Mouse (Mus musculus): ENCODE measurements at regions not wholly inside any gene's neighbourhood (a gene's known extent, or its start where the extent isn't known, plus 50 kb on each side); places are given as distances from the start of the nearest gene placed in this dataset.

DNA sequence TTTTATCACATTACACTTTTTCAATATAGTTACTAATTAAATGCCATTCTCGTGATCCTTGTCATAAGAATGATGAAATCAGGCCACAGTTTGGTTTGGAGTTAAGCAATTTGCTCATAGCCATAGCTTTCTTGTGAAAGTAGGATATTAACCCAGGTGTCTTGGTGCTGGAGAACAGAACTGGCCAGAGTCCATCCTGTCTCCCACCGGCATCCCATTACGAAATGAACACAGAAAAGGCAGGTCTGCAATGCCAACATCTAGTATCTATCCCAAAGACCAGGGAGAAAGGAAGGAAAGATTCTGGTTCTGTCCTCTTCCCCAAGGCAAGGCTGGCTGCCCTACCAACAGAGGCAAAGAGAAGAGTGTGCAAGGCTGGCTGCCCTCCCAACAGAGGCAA, 61.6 kb upstream of the Avpr1a start:
- no peak for TF ChIP-seq CTCF (IDR thresholded peaks at IDR 0.05)
- in situ Hi-C loops (cut with MboI; ENCODE audit: low pct_unique_long_range_greater_than_20kb): no loop called here
- ChIA-PET CTCF (no interaction called here), POLR2A (no interaction called here)
- DNase-seq (ENCODE audit: low read depth, low spot score): no peak
- no peak for ATAC-seq
- peaks cover 9% of the 10 kb centered on the region for H3K27me3 ChIP-seq

DNA sequence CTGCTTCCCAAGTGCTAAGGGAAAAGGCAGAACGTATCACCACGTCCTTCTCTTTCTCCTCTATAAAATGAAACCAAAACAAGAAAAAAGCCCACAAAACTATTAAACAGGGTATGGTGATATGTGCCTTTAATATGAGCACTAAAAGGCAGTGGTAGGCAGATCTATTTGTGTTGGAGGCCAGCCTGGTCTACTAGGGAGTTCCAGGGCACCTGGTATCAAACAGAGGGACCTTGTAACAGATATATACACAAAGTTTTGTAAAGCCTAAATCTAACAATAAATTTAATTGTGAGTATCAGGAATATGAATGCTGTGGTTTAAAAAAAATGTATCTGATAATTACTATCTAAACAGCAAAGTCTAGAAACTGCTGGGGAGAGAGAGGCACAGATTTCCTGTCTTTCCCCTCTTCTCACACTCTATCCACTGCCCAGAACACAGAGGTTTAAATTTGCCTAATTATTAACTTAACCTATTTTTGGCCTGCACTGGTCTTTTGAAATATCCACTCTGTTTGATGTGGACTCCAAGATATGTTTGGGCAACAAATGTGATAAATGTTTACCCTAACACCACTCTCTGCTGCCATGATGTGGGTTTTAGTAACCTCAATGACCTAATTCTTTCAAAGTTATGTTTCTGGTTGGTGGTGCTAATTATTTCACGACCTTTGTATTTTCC, 68.5 kb upstream of the Avpr1a start:
- CTCF ChIA-PET: no interaction called here
- peak; percentile 35 for ATAC-seq

DNA sequence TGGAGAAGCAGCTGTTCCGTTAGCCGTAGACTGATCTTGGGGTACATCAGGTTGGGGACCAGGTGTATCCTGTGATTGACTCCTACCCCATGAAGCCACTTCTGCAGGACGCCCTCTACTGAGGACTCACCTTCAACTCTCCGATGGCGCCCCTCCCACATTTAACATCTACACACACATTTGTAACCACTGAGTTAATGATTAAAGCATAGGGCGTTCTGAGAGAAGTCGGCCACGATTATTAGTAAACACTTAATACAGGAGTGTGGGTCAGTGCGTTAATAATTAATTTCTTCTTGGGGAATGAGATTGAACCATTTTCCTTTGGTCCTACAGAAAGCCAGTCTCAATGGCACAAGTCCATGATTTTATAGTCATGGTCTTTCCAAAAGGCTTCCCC, 105.0 kb upstream of the Avpr1a start:
- POLR2A ChIA-PET: no interaction called here
- peaks cover 3% of the 10 kb centered on the region for H3K27me3 ChIP-seq
- no peak for TF ChIP-seq CTCF (IDR thresholded peaks at IDR 0.05)
- CTCF ChIA-PET: no interaction called here
- in situ Hi-C loops (cut with MboI; ENCODE audit: low pct_unique_long_range_greater_than_20kb): loop anchor here (5.0 kb wide), 1 partner anchor 184 kb away; no protein-coding TSS in a partner anchor
- DNase-seq (ENCODE audit: low read depth, low spot score): no peak
- ATAC-seq: no peak

More for the DNA sequence above, 68.5 kb upstream of the Avpr1a start:
- H3K27me3 ChIP-seq: no peaks in the 10 kb centered on the region
- POLR2A ChIA-PET: no interaction called here
- TF ChIP-seq CTCF (IDR thresholded peaks at IDR 0.05): no peak
- DNase-seq (ENCODE audit: low read depth, low spot score): peak; percentile 25
- in situ Hi-C loops (cut with MboI; ENCODE audit: low pct_unique_long_range_greater_than_20kb): no loop called here

DNA sequence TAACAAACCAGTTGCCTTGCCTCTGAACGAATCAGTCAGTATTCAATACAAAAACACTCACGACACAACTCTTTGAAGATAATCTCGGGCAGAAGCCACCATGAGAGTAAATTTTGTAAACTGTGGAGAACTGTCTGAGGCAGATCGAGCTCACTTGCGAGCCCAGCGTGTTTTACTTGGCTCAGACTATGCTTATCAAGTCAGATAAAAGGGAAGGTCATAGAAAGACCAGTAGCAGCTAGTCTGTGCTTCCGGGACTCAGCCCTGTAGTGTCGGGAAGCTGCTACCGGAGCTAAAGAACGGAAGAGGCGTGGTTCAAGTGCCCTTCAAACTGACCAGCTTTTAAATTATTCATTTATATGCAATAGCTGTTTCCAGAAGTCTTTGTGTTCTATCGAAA, 105.9 kb upstream of the Avpr1a start:
- TF ChIP-seq CTCF (IDR thresholded peaks at IDR 0.05): no peak
- DNase-seq (ENCODE audit: low read depth, low spot score) (no peak), ATAC-seq (no peak)
- CTCF ChIA-PET: no interaction called here
- POLR2A ChIA-PET: no interaction called here
- in situ Hi-C loops (cut with MboI; ENCODE audit: low pct_unique_long_range_greater_than_20kb): loop anchor here (5.0 kb wide), 1 partner anchor 185 kb away; no protein-coding TSS in a partner anchor
- H3K27me3 ChIP-seq: peaks cover 3% of the 10 kb centered on the region

DNA sequence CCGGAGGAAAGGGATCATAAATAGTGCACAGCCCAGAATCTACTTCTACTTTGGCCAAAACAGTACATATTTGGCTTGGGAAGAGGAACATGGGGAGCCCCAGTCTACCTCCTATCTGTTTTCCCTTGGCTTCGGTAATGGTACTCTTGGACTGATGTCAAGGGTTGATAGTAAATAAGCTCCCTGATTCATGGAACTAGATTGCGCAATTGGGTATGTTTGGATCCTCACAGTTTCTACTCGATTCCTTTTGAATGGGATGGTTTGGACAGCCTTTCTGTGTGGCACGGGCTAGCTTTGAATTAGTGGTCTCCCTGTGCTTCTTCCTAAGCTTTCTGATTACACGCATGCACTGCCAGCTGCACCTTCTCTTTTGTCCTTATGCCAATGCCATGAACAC, 121.4 kb upstream of the Avpr1a start:
- ATAC-seq: no peak
- no peak for TF ChIP-seq CTCF (IDR thresholded peaks at IDR 0.05)
- H3K27me3 ChIP-seq: peaks cover 3% of the 10 kb centered on the region
- no peak for DNase-seq (ENCODE audit: low read depth, low spot score)
- POLR2A ChIA-PET: no interaction called here
- in situ Hi-C loops (cut with MboI; ENCODE audit: low pct_unique_long_range_greater_than_20kb): no loop called here
- CTCF ChIA-PET: interaction anchor here (1.1 kb wide), 1 partner anchor 12 kb away, joined by 3 read pairs; no protein-coding TSS in a partner anchor

DNA sequence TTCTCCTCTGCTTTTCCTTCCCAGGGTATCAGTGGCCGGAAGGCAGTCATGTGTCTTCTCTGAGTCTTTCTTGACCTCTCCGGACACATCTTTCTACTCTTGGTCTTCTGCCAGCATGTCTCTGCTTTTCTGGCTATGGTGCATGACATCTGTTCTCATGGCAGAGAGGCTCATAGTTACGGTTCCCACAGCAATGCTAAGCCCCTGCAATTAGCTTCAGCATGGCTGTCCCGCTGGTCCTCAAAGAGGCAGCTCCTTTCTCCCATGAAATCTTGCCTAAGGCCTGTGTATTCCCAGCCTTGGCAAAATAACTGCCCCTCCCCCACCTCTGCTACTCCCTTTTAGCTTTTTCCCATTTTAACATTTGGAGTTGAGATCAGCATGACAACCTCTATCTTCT, 129.4 kb upstream of the Avpr1a start:
- H3K27me3 ChIP-seq: peaks cover 3% of the 10 kb centered on the region
- in situ Hi-C loops (cut with MboI; ENCODE audit: low pct_unique_long_range_greater_than_20kb): no loop called here
- ATAC-seq: no peak
- ChIA-PET CTCF (no interaction called here), POLR2A (no interaction called here)
- TF ChIP-seq CTCF (IDR thresholded peaks at IDR 0.05): no peak
- no peak for DNase-seq (ENCODE audit: low read depth, low spot score)

DNA sequence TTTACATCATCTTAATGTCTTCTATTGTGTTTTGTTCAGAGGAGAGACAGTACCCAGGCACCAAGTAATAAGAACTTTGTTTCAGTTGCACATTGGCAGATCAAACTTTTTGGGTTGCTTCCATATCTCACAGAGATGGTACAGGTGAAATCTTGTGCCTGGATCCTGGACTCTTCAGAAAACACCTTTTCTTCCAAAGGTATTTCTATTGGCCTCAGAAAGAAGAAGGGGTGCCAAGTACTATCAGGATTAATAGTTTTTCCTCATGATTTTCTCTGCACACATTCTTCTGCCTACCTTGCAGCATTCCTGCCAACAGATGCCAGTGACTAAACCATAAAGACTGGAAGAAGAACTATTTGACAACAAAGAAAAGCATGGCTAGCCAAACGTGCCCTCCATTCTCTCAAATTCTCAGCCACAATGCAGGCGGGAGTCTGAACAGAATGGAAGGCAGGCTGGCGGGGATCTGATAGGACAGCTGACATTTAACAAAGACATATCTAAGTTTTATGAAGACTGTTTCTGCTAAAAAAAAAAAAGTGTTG, 137.6 kb upstream of the Avpr1a start:
- in situ Hi-C loops (cut with MboI; ENCODE audit: low pct_unique_long_range_greater_than_20kb): no loop called here
- no peak for TF ChIP-seq CTCF (IDR thresholded peaks at IDR 0.05)
- no peaks in the 10 kb centered on the region for H3K27me3 ChIP-seq
- ATAC-seq: peak; percentile 54
- DNase-seq (ENCODE audit: low read depth, low spot score): no peak
- ChIA-PET POLR2A (no interaction called here), CTCF (no interaction called here)

DNA sequence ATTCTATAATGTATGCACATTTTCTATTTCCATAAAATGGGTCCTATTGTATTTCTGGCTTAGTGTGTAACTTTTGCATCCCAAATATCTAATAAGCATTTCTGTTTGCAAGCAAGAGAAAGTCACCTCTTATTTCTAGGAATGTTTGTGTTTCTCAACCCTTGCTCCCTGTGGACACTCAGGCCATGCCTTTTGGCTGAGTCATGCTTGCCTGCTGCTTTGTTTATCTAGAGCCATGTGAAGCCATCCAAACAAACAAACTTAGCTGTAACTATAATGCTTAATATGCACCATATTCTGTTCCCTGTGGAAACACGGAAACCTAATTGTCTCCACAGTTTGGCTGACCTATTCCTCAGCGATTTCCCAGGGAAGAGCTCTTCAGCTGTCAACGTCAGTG, 139.6 kb upstream of the Avpr1a start:
- ATAC-seq (peak; percentile 57), DNase-seq (ENCODE audit: low read depth, low spot score) (no peak)
- H3K27me3 ChIP-seq: no peaks in the 10 kb centered on the region
- in situ Hi-C loops (cut with MboI; ENCODE audit: low pct_unique_long_range_greater_than_20kb): no loop called here
- ChIA-PET POLR2A (no interaction called here), CTCF (no interaction called here)
- TF ChIP-seq CTCF (IDR thresholded peaks at IDR 0.05): no peak

DNA sequence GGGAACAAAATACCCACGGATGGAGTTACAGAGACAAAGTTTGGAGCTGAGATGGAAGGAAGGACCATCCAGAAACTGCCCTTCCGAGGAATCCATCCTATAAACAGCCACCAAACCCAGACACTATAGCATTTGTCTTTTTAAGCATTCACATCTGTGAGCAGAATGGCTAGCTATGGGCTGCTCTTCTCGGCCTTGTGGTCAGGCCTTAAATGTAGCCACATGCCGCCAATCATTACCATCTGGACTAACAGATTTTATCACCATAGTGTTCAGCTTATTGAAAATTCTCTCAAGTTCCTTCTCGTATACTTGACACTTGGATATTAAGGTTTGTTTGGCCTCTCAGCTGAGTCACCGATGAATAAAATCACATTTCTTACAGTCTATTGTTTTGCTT, 146.0 kb upstream of the Avpr1a start:
- ATAC-seq: no peak

DNA sequence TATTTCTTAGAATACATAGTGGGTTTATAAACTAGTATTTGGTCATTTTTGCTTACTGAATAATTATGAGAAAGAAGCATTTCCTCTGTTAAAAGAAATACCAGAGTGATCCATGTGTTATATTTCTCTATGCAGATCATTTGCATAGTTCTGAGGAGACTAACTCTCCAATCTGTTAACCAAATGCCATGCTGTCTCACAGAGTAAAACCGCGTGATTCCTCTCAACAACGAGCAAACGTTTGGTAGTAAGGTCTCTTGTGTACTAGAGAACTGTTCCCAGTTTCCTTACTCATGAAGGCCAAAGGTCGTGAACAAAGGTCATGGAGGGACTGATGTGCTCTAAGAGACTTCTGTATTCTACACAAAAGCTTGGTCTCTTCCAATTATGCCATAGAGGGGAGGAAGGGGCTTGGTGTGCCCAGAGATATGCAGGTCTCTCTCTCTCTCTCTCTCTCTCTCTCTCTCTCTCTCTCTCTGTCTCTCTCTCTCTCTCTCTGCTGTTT, 152.3 kb upstream of the Avpr1a start:
- H3K27me3 ChIP-seq: no peaks in the 10 kb centered on the region
- TF ChIP-seq CTCF (IDR thresholded peaks at IDR 0.05): no peak
- in situ Hi-C loops (cut with MboI; ENCODE audit: low pct_unique_long_range_greater_than_20kb): no loop called here
- ChIA-PET CTCF (no interaction called here), POLR2A (no interaction called here)
- no peak for ATAC-seq
- DNase-seq (ENCODE audit: low read depth, low spot score): no peak

More for the DNA sequence above, 146.0 kb upstream of the Avpr1a start:
- in situ Hi-C loops (cut with MboI; ENCODE audit: low pct_unique_long_range_greater_than_20kb): no loop called here
- DNase-seq (ENCODE audit: low read depth, low spot score): no peak
- CTCF ChIA-PET: no interaction called here
- POLR2A ChIA-PET: no interaction called here
- no peaks in the 10 kb centered on the region for H3K27me3 ChIP-seq
- TF ChIP-seq CTCF (IDR thresholded peaks at IDR 0.05): no peak

DNA sequence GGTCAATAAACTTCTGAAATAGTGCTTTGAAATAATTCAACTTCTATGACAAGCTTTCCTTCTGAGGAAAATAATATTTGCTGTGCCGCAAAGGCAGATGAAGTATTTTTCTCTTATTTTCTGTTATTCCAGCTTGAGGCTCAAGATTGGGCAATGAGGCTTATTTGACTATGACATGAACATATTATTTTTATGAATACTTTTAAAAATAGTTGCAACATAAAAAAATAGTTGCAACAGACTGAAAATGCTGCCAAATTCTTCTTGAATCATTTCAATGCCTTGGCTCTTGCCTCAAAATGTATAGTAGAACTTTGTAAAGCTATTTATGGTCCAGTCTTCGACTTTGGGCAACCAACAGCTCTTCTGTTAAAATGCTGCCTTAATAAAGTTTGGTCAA, 156.7 kb upstream of the Avpr1a start:
- ATAC-seq (no peak), DNase-seq (ENCODE audit: low read depth, low spot score) (no peak)

More for the DNA sequence above, 156.7 kb upstream of the Avpr1a start:
- in situ Hi-C loops (cut with MboI; ENCODE audit: low pct_unique_long_range_greater_than_20kb): no loop called here
- ChIA-PET CTCF (interaction anchor here (1.5 kb wide), 1 partner anchor 15 kb away, joined by 4 read pairs; no protein-coding TSS in a partner anchor), POLR2A (no interaction called here)
- no peaks in the 10 kb centered on the region for H3K27me3 ChIP-seq
- no peak for TF ChIP-seq CTCF (IDR thresholded peaks at IDR 0.05)

All from Patski (cell line).